Mouse (Mus musculus) liver, embryonic 15.5 days (tissue): ENCODE measurements around the gene Rest. TPM values are rescaled to one million over a fixed set of nuclear protein-coding genes. Genes with fewer than 3 reads are reported as not detected.
"Not testable (repeated sequence)": the region's sequence is repeated elsewhere in the genome, so short reads cannot be mapped to it uniquely, and the experiment has no call there.

ENCODE experiments used
- ATAC-seq: fragments of 200-750 bp; cut with Nextera tagmentation; 2 replicates; pipeline ENCODE4 v1.8.0; 2017; ENCODE audit warnings: moderate number of reproducible peaks, mild to moderate bottlenecking, moderate library complexity; ENCODE audit not compliant: insufficient read depth
- H3K27ac ChIP-seq: fragments of 300-500 bp; sonication (generic); replicated peaks from 2 replicates; pipeline ENCODE4 v1.5.1; 2015; ENCODE audit warnings: mild to moderate bottlenecking, inconsistent platforms
- H3K27me3 ChIP-seq: fragments of 300-500 bp; sonication (generic); 2 replicates; pipeline ENCODE4 v1.6.1; 2015; ENCODE audit warnings: mild to moderate bottlenecking, inconsistent platforms
- H3K36me3 ChIP-seq: fragments of 300-500 bp; sonication (generic); replicated peaks from 2 replicates; pipeline ENCODE4 v1.6.1; 2015; ENCODE audit warnings: moderate library complexity, mild to moderate bottlenecking, inconsistent platforms
- H3K4me1 ChIP-seq: fragments of 300-500 bp; sonication (generic); replicated peaks from 2 replicates; pipeline ENCODE4 v1.6.1; 2015; ENCODE audit warnings: inconsistent platforms
- H3K4me2 ChIP-seq: fragments of 300-500 bp; sonication (generic); 2 replicates; pipeline ENCODE4 v1.6.1; 2015; ENCODE audit warnings: moderate library complexity, mild to moderate bottlenecking, inconsistent platforms
- H3K4me3 ChIP-seq: fragments of 300-500 bp; sonication (generic); replicated peaks from 2 replicates; pipeline ENCODE4 v1.5.1; 2015; ENCODE audit warnings: mild to moderate bottlenecking, inconsistent platforms
- H3K9ac ChIP-seq: fragments of 300-500 bp; sonication (generic); 2 replicates; pipeline ENCODE4 v1.6.1; 2015; ENCODE audit warnings: moderate library complexity, mild to moderate bottlenecking, inconsistent platforms
- H3K9me3 ChIP-seq: fragments of 300-500 bp; sonication (generic); replicated peaks from 2 replicates; pipeline ENCODE4 v1.6.1; 2016; ENCODE audit warnings: inconsistent platforms
- whole genome bisulfite sequencing: fragments of 180-500 bp; shearing (Covaris S2); methylation state at CpG from one replicate; pipeline ENCODE4 v1.1.7; 2015; ENCODE audit warnings: mixed read lengths; ENCODE audit not compliant: insufficient replicate concordance; 5-methylcytosine and 5-hydroxymethylcytosine counted together
- polyA plus RNA-seq: library from polyadenylated mRNA; unstranded; fragments of >200 nt; fragmentation: Nextera tagmentation; extraction: Ambion mirVana; gene quantifications from 2 replicates; pipeline ENCODE4 v1.2.1, GENCODE M21; 2015

Rest gene
- 6.4 and 6.8 TPM in 2 replicates for polyA plus RNA-seq

GRCm38 (mm10) chr5:77265081-77265670, at the start of gene Rest:
Gene Rest (plus strand): TSS chr5:77265491.
- under 1% methylated on average over 76 of the region's 78 CpGs for WGBS

DNA sequence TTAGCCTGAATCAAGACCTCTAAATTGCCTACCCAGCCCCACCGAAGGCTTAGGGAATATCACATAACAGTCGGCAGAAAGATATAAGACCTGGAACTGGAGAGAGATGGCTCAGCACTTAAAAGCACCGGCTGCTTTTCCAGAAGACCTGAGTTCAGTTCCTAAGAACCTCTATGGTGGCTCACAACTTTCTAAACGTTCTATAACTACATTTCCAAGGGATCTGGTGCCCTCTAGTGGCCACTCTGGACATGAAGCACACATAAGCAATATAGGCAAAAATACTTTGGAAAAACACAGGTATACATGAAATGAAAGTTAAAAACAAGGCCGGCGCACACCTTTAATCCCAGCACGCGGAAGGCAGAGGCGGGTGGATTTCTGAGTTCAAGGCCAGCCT, 48.1 kb upstream of the Rest start:
- WGBS, result 9% methylated on average over 9 of the region's 9 CpGs
- Histone ChIP-seq H3K4me1 (0 out of 2 replicates have a peak, but pooled peaks cover 2% of the 10 kb centered on the region), H3K4me2 (peak overlapping the region; percentile 37; the same call in 1 of the 2 replicates), H3K9ac (no peak overlapping the region), H3K36me3 (no peaks in the 10 kb centered on the region), H3K9me3 (no peaks in the 10 kb centered on the region), H3K4me3 (0 out of 2 replicates have a peak overlapping the region, but pooled peaks have one; percentile 25), H3K27ac (no peak overlapping the region), H3K27me3 (no peaks in the 10 kb centered on the region; the same call in 1 of the 2 replicates)
- ATAC-seq, result no peak

More at GRCm38 (mm10) chr5:77265081-77265670, at the start of gene Rest:
- peaks cover 21% of the 10 kb centered on the region for H3K36me3 ChIP-seq
- H3K4me1 ChIP-seq, result peaks cover 35% of the 10 kb centered on the region
- H3K9me3 ChIP-seq, result no peaks in the 10 kb centered on the region
- H3K27ac ChIP-seq, result peak within 1 kb of the TSS; percentile 89
- H3K4me2 ChIP-seq, result peak within 1 kb of the TSS; percentile 99
- peak; percentile 84 for ATAC-seq
- H3K4me3 ChIP-seq, result peak within 1 kb of the TSS; percentile 92
- H3K9ac ChIP-seq, result peak within 1 kb of the TSS; percentile 85
- H3K27me3 ChIP-seq, result no peaks in the 10 kb centered on the region

GRCm38 (mm10) chr5:77217724-77218123, 47.6 kb upstream of the Rest start:
- Histone ChIP-seq H3K9ac (no peak overlapping the region), H3K4me3 (no peak overlapping the region), H3K4me2 (no peak overlapping the region; the same call in 1 of the 2 replicates), H3K27me3 (no peaks in the 10 kb centered on the region; the same call in 1 of the 2 replicates), H3K9me3 (no peaks in the 10 kb centered on the region), H3K4me1 (0 out of 2 replicates have a peak, but pooled peaks cover 2% of the 10 kb centered on the region), H3K27ac (no peak overlapping the region), H3K36me3 (no peaks in the 10 kb centered on the region)
- ATAC-seq, result no peak
- 12% methylated on average over 2 of the region's 2 CpGs for WGBS

- Histone ChIP-seq H3K4me2 (no peak overlapping the region), H3K9ac (no peak overlapping the region), H3K4me3 (no peak overlapping the region), H3K9me3 (no peaks in the 10 kb centered on the region), H3K4me1 (no peaks in the 10 kb centered on the region), H3K27ac (no peak overlapping the region), H3K27me3 (no peaks in the 10 kb centered on the region), H3K36me3 (no peaks in the 10 kb centered on the region)
- no peak for ATAC-seq
- whole genome bisulfite sequencing, result 48% methylated on average over 11 of the region's 11 CpGs
These were observed 42.0 kb upstream of the Rest start for GRCm38 (mm10) chr5:77223043-77223975.

GRCm38 (mm10) chr5:77228986-77229385, 36.3 kb upstream of the Rest start:
- no peak overlapping the region for H3K4me2 ChIP-seq
- no peaks in the 10 kb centered on the region for H3K36me3 ChIP-seq
- no peak overlapping the region for H3K27ac ChIP-seq
- no peaks in the 10 kb centered on the region for H3K27me3 ChIP-seq
- no peaks in the 10 kb centered on the region for H3K9me3 ChIP-seq
- H3K4me1 ChIP-seq, result no peaks in the 10 kb centered on the region
- no peak overlapping the region for H3K4me3 ChIP-seq
- ATAC-seq, result no peak
- 10% methylated on average over 1 of the region's 1 CpGs for WGBS
- H3K9ac ChIP-seq, result no peak overlapping the region

DNA sequence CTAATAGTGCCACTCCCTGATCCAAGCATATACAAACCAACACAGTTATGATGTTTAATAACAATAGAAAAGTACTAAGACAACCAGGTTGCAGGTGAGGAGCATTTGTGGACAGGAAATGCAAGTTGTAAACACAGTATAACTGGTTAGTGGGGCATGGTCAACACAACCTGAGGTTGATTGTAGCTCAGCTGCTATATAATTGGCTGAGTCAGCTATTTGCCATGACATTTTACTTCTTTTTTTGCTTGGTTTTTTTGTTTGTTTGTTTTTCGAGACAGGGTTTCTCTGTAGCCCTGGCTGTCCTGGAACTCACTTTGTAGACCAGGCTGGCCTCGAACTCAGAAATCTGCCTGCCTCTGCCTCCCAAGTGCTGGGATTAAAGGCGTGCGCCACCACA, 33.4 kb upstream of the Rest start:
- not testable (repeated sequence) for H3K27ac ChIP-seq, H3K4me3 ChIP-seq, H3K9ac ChIP-seq, H3K4me2 ChIP-seq, H3K4me1 ChIP-seq, H3K9me3 ChIP-seq, ATAC-seq, H3K36me3 ChIP-seq, H3K27me3 ChIP-seq
- whole genome bisulfite sequencing, result 71% methylated on average over 4 of the region's 4 CpGs

DNA sequence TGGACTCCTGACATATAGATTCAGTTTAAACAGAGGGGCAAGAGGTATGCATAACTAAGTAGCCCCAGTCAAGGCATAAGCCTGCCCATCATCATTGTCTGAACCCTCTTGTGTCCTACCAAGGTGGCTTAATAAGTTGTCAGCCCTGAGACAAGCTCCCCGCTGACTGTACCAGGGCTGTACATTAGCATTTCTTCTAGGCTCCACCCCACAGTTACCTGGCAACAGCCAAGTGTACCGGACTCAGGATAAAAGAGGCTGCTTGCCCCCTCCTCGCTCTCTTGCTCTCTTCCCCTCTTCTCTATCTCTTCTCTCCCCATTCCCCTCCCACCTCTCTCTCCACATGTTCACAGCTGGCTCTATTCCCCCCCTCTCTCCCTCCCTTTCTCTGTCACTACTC, 30.4 kb upstream of the Rest start:
- no peak for ATAC-seq
- no peaks in the 10 kb centered on the region for H3K27me3 ChIP-seq
- 55% methylated on average over 3 of the region's 3 CpGs for WGBS

GRCm38 (mm10) chr5:77237104-77237503, 28.2 kb upstream of the Rest start:
- no peaks in the 10 kb centered on the region for H3K9me3 ChIP-seq
- no peak for ATAC-seq
- no peak overlapping the region for H3K9ac ChIP-seq
- WGBS, result 8% methylated on average over 2 of the region's 2 CpGs
- no peaks in the 10 kb centered on the region for H3K27me3 ChIP-seq
- H3K4me1 ChIP-seq, result no peaks in the 10 kb centered on the region
- H3K4me2 ChIP-seq, result no peak overlapping the region
- H3K4me3 ChIP-seq, result no peak overlapping the region
- H3K27ac ChIP-seq, result no peak overlapping the region
- H3K36me3 ChIP-seq, result no peaks in the 10 kb centered on the region

More for the DNA sequence above, 30.4 kb upstream of the Rest start:
- no peaks in the 10 kb centered on the region for H3K36me3 ChIP-seq
- no peak overlapping the region for H3K27ac ChIP-seq
- H3K9ac ChIP-seq, result no peak overlapping the region
- H3K9me3 ChIP-seq, result no peaks in the 10 kb centered on the region
- H3K4me1 ChIP-seq, result no peaks in the 10 kb centered on the region
- H3K4me3 ChIP-seq, result no peak overlapping the region
- no peak overlapping the region for H3K4me2 ChIP-seq

DNA sequence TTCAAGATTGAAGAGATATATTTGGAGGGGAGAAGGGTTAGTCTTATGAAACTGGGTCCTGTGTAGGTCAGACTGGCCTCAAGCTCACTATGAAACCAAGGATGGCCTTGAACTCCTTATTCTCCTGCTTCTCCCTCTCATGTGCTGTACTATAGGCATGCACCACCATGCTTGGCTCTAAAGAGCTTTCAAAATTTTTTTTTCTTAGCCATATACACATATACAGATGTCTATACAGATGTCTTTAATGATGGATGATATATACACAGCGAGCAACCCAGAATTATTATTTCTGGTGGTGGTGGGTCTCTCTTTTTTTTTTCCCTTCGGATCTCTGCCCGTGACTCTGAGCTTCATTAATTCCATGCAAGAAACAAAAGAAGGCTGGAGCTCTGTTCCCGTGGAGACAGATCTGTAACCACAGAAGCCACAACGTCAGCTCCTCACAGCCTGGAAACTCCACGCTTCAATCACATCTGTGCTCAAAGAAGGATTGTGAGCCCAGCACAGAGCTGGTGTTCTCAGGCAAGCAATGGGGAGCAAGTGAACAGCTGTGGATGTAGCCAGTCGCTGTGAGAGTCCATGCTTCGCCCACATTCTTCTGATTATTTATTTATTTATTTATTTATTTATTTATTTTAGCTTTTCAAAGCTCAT, 20.8 kb upstream of the Rest start:
- H3K9ac ChIP-seq, result no peak overlapping the region
- no peak for ATAC-seq
- WGBS, result 42% methylated on average over 8 of the region's 8 CpGs
- H3K9me3 ChIP-seq, result no peaks in the 10 kb centered on the region
- H3K27me3 ChIP-seq, result no peaks in the 10 kb centered on the region
- H3K4me2 ChIP-seq, result no peak overlapping the region
- H3K27ac ChIP-seq, result no peak overlapping the region
- H3K4me1 ChIP-seq, result peaks cover 8% of the 10 kb centered on the region
- H3K36me3 ChIP-seq, result no peaks in the 10 kb centered on the region
- H3K4me3 ChIP-seq, result no peak overlapping the region

DNA sequence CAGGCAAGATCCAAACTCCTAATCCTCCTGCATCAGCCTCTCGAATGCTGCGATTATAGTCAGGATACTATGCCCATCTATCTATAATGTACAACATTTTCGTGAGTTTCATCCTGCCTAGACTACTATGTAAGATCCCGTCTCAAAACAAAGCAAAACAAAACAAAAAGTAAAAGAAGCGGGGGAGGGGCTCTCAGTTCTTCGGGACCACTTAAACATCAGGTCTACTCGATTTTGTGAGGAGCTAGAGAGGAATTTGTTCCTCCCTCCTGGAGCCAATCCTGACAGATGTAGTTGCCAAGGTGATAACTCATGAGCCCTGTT, 19.9 kb upstream of the Rest start:
- Histone ChIP-seq H3K36me3 (no peaks in the 10 kb centered on the region), H3K9me3 (no peaks in the 10 kb centered on the region), H3K27ac (no peak overlapping the region), H3K9ac (no peak overlapping the region), H3K27me3 (no peaks in the 10 kb centered on the region), H3K4me3 (peak overlapping the region; percentile 34), H3K4me1 (peaks cover 8% of the 10 kb centered on the region), H3K4me2 (peak overlapping the region; percentile 54)
- 37% methylated on average over 7 of the region's 7 CpGs for WGBS
- no peak for ATAC-seq
